Mouse (Mus musculus): Measurements from ENCODE around the gene 1110008P14Rik. TPM values are rescaled to one million over a fixed set of nuclear protein-coding genes. Genes with fewer than 3 reads are reported as not detected.

The 1110008P14Rik gene
- polyA plus RNA-seq, 1 experiment from 2014 or later = 107 TPM

DNA sequence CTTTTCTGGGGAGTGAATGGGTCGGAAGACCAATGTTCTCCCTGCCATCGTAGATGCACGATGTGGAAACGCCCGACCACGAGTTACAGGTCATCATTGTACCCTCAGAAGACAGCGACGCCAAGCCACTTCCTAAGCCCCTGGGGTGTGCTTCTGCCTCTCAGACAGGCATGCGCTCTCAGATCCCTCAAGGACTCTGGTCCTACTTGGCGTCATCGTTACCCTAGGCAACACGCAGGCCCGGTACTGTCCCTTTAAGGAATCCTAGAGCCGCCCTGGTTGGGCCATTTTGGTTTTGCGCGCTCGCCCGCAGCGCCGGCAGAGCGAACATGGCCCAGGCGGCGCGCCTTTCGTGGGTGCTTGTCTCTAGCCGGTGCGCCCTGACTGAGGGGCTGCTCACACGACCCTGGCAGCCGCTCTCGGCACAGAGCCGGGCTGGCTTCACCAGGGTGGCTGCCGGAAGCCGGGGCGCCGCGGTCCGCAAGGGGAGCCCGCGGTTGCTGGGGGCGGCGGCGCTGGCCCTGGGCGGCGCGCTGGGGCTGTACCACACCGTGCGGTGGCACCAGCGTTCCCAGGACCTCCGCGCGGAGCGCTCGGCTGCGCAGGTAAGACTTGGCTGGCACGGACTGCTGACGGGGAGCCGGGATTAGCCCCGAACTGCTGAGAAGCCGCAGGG is 14.3 kb upstream of the 1110008P14Rik start:
- no peaks in the 10 kb centered on the region for H3K27me3 ChIP-seq (ENCODE audit: control insufficient read depth, insufficient read depth, low read length)
- DNase-seq (peak; percentile 96), ATAC-seq (ENCODE audit: low FRiP score, low TSS enrichment) (peak; percentile 94)
- peak overlapping the region; percentile 89 for H3K4me2 ChIP-seq (ENCODE audit: low read length)
- H3K36me3 ChIP-seq (ENCODE audit: control insufficient read depth, insufficient read depth, low read length) = peaks cover 12% of the 10 kb centered on the region
- under 1% methylated on average over 59 of the region's 59 CpGs for WGBS
- H3K9me3 ChIP-seq (ENCODE audit: control insufficient read depth, low read length) = no peaks in the 10 kb centered on the region
- H3K9ac ChIP-seq (replicated peaks; ENCODE audit: low read length) = peak overlapping the region; percentile 80
- peak overlapping the region; percentile 91 for H3K27ac ChIP-seq (replicated peaks; ENCODE audit: low read depth, low read length)
- H3K4me3 ChIP-seq (replicated peaks; ENCODE audit: low read depth, low read length) = peak overlapping the region; percentile 97
- peaks cover 13% of the 10 kb centered on the region for H3K4me1 ChIP-seq (ENCODE audit: control insufficient read depth, insufficient read depth, low read length)

DNA sequence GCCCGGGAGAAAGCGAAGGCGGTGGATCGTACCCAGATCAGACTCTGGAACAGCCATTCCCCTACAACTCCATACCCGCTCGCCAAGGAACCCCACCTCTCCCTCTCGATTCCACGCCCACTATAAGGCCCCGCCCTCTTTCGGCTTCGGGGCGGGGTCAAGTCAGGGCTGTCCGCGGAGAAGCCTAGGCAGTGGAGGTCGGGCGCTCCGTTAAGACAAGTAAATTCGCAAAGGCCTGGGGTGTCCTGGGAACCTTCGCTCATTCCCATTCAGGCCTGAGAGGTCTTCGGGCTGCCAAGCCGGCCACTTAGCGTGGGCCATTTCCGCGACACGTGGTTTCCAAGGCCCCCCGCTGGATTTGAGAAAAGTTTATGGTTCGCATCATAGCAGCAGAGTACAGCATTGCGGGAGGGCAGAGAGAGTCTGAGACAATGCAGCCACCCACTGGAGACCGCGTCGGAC is 13.8 kb upstream of the 1110008P14Rik start, which contains the start of gene Ptges2:
Ptges2 (plus strand) TSS at position 413 of the 462 bp plus-strand sequence.
- WGBS = under 1% methylated on average over 31 of the region's 31 CpGs

DNA sequence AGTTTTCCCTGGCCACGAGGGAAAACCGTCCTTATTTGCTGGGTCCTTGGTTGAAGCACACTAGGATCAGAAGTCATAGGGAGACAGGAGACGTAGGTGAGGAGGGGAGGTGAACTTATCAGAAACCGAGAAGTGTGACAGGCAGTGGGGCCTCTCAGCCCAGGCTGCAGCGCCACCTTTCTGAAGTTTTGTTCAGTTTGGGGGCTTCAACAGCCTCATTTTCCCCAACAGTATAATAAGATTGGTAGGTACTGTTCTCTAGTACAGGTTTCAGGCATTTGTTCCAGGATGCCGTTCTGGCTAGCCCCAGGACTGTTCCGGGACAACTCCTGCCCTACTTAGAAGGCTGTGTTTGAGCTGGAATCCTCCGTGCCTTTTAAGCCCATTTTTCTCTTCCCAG is 13.2 kb upstream of the 1110008P14Rik start:
- Histone ChIP-seq H3K4me1 (ENCODE audit: control insufficient read depth, insufficient read depth, low read length) (peaks cover 13% of the 10 kb centered on the region), H3K4me2 (ENCODE audit: low read length) (peak overlapping the region; percentile 89), H3K4me3 (replicated peaks; ENCODE audit: low read depth, low read length) (peak overlapping the region; percentile 97), H3K27ac (replicated peaks; ENCODE audit: low read depth, low read length) (peak overlapping the region; percentile 91), H3K9ac (replicated peaks; ENCODE audit: low read length) (peak overlapping the region; percentile 80), H3K27me3 (ENCODE audit: control insufficient read depth, insufficient read depth, low read length) (no peaks in the 10 kb centered on the region), H3K9me3 (ENCODE audit: control insufficient read depth, low read length) (no peaks in the 10 kb centered on the region), H3K36me3 (ENCODE audit: control insufficient read depth, insufficient read depth, low read length) (peaks cover 3% of the 10 kb centered on the region; the same call in 1 of the 2 replicates)
- peak; percentile 59 for DNase-seq
- no peak for ATAC-seq (ENCODE audit: low FRiP score, low TSS enrichment)
- 3% methylated on average over 8 of the region's 8 CpGs for WGBS

More for the DNA sequence above, 13.8 kb upstream of the 1110008P14Rik start, which contains the start of gene Ptges2:
- Histone ChIP-seq H3K4me3 (replicated peaks; ENCODE audit: low read depth, low read length) (peak within 1 kb of the TSS; percentile 97), H3K27ac (replicated peaks; ENCODE audit: low read depth, low read length) (peak within 1 kb of the TSS; percentile 91), H3K27me3 (ENCODE audit: control insufficient read depth, insufficient read depth, low read length) (no peaks in the 10 kb centered on the region), H3K9ac (replicated peaks; ENCODE audit: low read length) (peak within 1 kb of the TSS; percentile 80), H3K36me3 (ENCODE audit: control insufficient read depth, insufficient read depth, low read length) (peaks cover 7% of the 10 kb centered on the region), H3K4me1 (ENCODE audit: control insufficient read depth, insufficient read depth, low read length) (peaks cover 13% of the 10 kb centered on the region), H3K9me3 (ENCODE audit: control insufficient read depth, low read length) (no peaks in the 10 kb centered on the region), H3K4me2 (ENCODE audit: low read length) (peak within 1 kb of the TSS; percentile 89)
- peak; percentile 94 for DNase-seq
- ATAC-seq (ENCODE audit: low FRiP score, low TSS enrichment) = peak; percentile 91

DNA sequence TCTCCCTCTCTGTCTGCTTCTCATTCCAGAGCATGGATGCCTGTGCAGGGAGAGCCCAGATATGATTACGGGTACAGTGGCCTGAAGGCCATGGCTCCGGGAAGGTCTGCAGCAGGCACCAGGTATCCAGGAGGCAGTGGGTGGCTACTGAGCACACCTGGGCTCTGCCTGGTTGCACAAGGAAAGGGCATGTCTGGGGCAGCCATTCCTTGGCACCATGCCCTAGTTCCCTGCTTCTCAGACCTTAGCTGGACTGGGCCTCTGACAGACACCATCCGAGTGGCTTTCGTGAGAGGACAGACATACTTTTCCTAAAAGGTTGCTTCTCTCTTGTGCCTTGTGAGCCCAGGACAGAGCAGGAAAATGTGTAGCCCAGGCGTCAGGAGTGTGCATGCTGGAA is 10.3 kb upstream of the 1110008P14Rik start:
- peaks cover 10% of the 10 kb centered on the region for H3K4me1 ChIP-seq (ENCODE audit: control insufficient read depth, insufficient read depth, low read length)
- H3K9me3 ChIP-seq (ENCODE audit: control insufficient read depth, low read length) = no peaks in the 10 kb centered on the region
- H3K9ac ChIP-seq (replicated peaks; ENCODE audit: low read length) = no peak overlapping the region
- H3K36me3 ChIP-seq (ENCODE audit: control insufficient read depth, insufficient read depth, low read length) = no peaks in the 10 kb centered on the region
- DNase-seq (no peak), ATAC-seq (ENCODE audit: low FRiP score, low TSS enrichment) (no peak)
- no peak overlapping the region for H3K4me3 ChIP-seq (replicated peaks; ENCODE audit: low read depth, low read length)
- WGBS = 77% methylated on average over 5 of the region's 5 CpGs
- no peak overlapping the region for H3K27ac ChIP-seq (replicated peaks; ENCODE audit: low read depth, low read length)
- no peak overlapping the region for H3K4me2 ChIP-seq (ENCODE audit: low read length)
- no peaks in the 10 kb centered on the region for H3K27me3 ChIP-seq (ENCODE audit: control insufficient read depth, insufficient read depth, low read length)

DNA sequence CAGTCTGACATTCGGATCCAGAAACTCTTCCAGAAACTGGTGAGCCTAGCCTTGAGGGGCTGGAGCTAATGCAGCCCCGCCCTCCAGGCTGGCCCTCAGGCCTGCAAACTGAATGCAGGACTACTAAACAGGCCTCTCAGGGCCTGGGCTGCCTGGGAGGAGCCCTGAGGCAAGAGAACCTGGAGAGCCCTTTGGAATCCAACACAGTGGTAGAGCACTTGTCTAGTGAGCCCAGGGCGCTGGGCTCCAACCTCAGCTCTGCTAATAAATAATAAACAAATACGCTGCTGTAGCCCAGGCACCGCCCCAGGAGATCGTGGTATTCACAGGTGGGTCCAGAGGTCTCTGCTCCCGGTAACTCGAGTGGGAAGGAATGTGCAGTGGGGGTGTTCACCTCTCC is 9.1 kb upstream of the 1110008P14Rik start:
- Histone ChIP-seq H3K27ac (replicated peaks; ENCODE audit: low read depth, low read length) (no peak overlapping the region), H3K36me3 (ENCODE audit: control insufficient read depth, insufficient read depth, low read length) (no peaks in the 10 kb centered on the region), H3K9me3 (ENCODE audit: control insufficient read depth, low read length) (no peaks in the 10 kb centered on the region), H3K4me2 (ENCODE audit: low read length) (no peak overlapping the region), H3K4me3 (replicated peaks; ENCODE audit: low read depth, low read length) (no peak overlapping the region), H3K27me3 (ENCODE audit: control insufficient read depth, insufficient read depth, low read length) (no peaks in the 10 kb centered on the region), H3K4me1 (ENCODE audit: control insufficient read depth, insufficient read depth, low read length) (peaks cover 5% of the 10 kb centered on the region; the same call in 1 of the 2 replicates), H3K9ac (replicated peaks; ENCODE audit: low read length) (no peak overlapping the region)
- DNase-seq (no peak), ATAC-seq (ENCODE audit: low FRiP score, low TSS enrichment) (no peak)
- 77% methylated on average over 8 of the region's 8 CpGs for WGBS

DNA sequence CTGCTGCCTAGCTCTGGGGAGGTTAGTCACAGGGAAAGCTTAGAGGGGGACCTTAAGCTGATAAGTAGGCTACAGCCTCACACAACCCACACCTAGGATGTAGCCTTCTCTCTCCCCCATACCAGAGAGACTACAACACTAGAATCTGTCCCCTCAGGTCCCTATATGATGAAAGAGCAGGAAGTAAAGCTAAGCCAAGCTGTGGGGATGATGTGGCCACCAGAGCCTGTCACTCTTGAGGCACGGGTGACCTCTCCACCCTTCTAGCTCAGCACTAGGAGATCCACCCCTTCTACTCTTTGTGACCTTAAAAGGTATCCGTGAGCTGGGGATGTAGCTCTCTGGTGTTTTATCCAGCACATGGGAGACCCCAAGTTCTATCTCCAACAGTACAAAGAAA is 7.4 kb upstream of the 1110008P14Rik start:
- Histone ChIP-seq H3K36me3 (ENCODE audit: control insufficient read depth, insufficient read depth, low read length) (no peaks in the 10 kb centered on the region), H3K9ac (replicated peaks; ENCODE audit: low read length) (no peak overlapping the region), H3K4me2 (ENCODE audit: low read length) (no peak overlapping the region), H3K4me1 (ENCODE audit: control insufficient read depth, insufficient read depth, low read length) (no peaks in the 10 kb centered on the region), H3K27me3 (ENCODE audit: control insufficient read depth, insufficient read depth, low read length) (no peaks in the 10 kb centered on the region), H3K9me3 (ENCODE audit: control insufficient read depth, low read length) (no peaks in the 10 kb centered on the region), H3K27ac (replicated peaks; ENCODE audit: low read depth, low read length) (no peak overlapping the region), H3K4me3 (replicated peaks; ENCODE audit: low read depth, low read length) (no peak overlapping the region)
- 72% methylated on average over 2 of the region's 2 CpGs for WGBS
- no peak for DNase-seq
- no peak for ATAC-seq (ENCODE audit: low FRiP score, low TSS enrichment)

DNA sequence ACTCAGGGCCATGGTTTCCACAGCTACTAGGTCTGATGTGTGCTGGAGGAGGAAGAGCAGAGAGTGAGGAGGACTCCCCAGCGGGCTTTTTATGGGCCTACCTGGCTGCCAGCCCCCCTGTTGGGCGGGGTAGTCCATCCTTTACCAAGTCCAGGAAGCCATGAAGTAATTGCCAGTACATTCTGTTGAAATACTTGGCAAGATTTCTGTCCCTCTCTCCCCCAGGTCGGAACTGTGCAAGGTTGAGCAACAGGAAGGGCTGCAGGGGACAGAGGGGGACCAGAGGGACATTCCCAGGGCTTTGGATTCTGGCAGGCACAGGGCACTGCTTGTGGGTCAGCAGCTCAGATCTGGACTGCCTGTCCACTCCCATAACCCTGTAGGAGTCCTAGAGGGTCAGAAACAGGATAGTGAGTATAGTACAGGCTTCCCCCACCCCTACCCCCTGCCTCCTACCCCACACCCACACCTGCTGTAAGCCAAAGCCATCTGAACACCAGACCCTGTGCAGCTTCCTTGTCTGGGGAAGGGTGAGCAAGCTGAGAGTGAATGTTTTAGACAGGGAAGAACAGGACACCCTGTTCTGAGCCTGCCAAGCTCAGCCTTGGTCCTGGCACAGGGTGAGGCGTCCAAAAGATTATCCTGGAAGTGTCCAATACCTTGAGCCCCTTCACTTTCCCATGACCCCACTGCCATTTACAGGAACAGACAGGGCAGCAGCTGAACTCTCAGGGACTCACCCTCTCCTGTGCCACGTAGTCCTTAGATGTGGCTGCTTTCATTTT is 6.2 kb upstream of the 1110008P14Rik start, which contains the start of gene Lcn2:
Lcn2 (minus strand) TSS at position 547 of the 785 bp plus-strand sequence.
- no peaks in the 10 kb centered on the region for H3K27me3 ChIP-seq (ENCODE audit: control insufficient read depth, insufficient read depth, low read length)
- no peak within 1 kb of the TSS for H3K4me2 ChIP-seq (ENCODE audit: low read length)
- no peak within 1 kb of the TSS for H3K4me3 ChIP-seq (replicated peaks; ENCODE audit: low read depth, low read length)
- WGBS = 70% methylated on average over 5 of the region's 5 CpGs
- no peaks in the 10 kb centered on the region for H3K4me1 ChIP-seq (ENCODE audit: control insufficient read depth, insufficient read depth, low read length)
- H3K9me3 ChIP-seq (ENCODE audit: control insufficient read depth, low read length) = no peaks in the 10 kb centered on the region
- H3K36me3 ChIP-seq (ENCODE audit: control insufficient read depth, insufficient read depth, low read length) = no peaks in the 10 kb centered on the region
- no peak within 1 kb of the TSS for H3K27ac ChIP-seq (replicated peaks; ENCODE audit: low read depth, low read length)
- no peak for DNase-seq
- H3K9ac ChIP-seq (replicated peaks; ENCODE audit: low read length) = no peak within 1 kb of the TSS
- no peak for ATAC-seq (ENCODE audit: low FRiP score, low TSS enrichment)

DNA sequence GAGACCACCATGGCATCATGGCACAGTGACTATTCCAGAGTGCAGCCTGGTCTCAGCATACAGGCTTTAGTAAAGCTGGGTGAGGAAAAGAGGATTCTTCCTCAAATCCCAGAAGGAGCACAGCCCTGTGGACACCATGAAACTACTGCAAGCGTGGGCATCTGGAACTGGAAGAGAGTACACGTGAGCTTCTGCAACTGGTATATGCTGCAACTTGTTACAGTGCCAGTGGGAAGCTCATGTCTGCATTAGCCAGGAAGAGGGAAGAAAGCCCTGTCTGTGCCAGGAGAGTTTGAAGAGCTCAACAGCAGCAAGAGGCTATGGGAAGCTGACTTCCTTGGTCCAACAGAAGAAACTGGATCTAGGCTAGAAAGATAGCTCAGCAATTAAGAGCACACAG is 951 bp upstream of the 1110008P14Rik start:
- no peak for DNase-seq
- 85% methylated on average over 2 of the region's 2 CpGs for WGBS
- Histone ChIP-seq H3K9me3 (ENCODE audit: control insufficient read depth, low read length) (no peaks in the 10 kb centered on the region), H3K4me1 (ENCODE audit: control insufficient read depth, insufficient read depth, low read length) (no peaks in the 10 kb centered on the region), H3K9ac (replicated peaks; ENCODE audit: low read length) (no peak overlapping the region), H3K27ac (replicated peaks; ENCODE audit: low read depth, low read length) (no peak overlapping the region), H3K4me3 (replicated peaks; ENCODE audit: low read depth, low read length) (no peak overlapping the region), H3K36me3 (ENCODE audit: control insufficient read depth, insufficient read depth, low read length) (peaks cover 24% of the 10 kb centered on the region), H3K27me3 (ENCODE audit: control insufficient read depth, insufficient read depth, low read length) (no peaks in the 10 kb centered on the region), H3K4me2 (ENCODE audit: low read length) (no peak overlapping the region; the same call in 1 of the 2 replicates)
- no peak for ATAC-seq (ENCODE audit: low FRiP score, low TSS enrichment)
